Mouse (Mus musculus) E14TG2a.4 (cell line): ENCODE results near the gene Ston1.

Source experiments
- CTCF ChIP-seq: conservative IDR thresholded peaks from 2 replicates; pipeline ENCODE4 v1.5.1; 2014; ENCODE audit warnings: low read length
- NANOG ChIP-seq: IDR thresholded peaks from 2 replicates; pipeline ENCODE4 v1.6.1; 2014; ENCODE audit warnings: borderline replicate concordance, low read length, mixed read lengths

DNA sequence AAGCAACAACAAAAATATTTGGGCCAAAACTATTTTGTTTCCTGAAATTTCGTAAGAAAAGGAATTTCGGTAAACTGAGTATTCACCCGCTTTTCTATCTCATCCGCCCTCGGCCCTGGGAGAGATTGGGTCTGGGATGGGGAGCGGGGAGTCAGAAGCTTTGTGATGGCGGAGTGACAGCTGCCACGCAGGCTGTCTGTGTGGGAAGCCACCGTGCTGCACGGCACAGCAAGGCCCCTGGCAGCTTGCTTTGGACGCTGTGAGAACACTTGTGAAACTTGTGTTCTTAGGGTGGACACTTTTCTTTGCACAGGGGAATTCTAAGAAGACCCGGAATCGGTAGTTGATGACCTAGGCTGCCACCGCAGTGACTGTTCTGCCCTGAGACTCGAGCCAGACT lies 10.1 kb upstream of the Ston1 start:
- TF ChIP-seq CTCF (no peak), NANOG (no peak)
